Mouse (Mus musculus): ENCODE results near the gene Vsig10l.

GRCm38 (mm10) chr7:43436341-43437255, 26.4 kb upstream of the Vsig10l start, which contains the start of gene Nkg7:
- TF ChIP-seq CTCF (IDR thresholded peaks at IDR 0.05; ENCODE audit: low read depth): no peak
- no peak for TF ChIP-seq EP300 (IDR thresholded peaks at IDR 0.05; ENCODE audit: low read depth)
